Mouse (Mus musculus): ENCODE results near the gene Dyrk3. TPM values are rescaled to one million over a fixed set of nuclear protein-coding genes. Genes with fewer than 3 reads are reported as not detected.

The Dyrk3 gene
- polyA plus RNA-seq, 1 experiment from 2014 or later = 3.4 TPM

DNA sequence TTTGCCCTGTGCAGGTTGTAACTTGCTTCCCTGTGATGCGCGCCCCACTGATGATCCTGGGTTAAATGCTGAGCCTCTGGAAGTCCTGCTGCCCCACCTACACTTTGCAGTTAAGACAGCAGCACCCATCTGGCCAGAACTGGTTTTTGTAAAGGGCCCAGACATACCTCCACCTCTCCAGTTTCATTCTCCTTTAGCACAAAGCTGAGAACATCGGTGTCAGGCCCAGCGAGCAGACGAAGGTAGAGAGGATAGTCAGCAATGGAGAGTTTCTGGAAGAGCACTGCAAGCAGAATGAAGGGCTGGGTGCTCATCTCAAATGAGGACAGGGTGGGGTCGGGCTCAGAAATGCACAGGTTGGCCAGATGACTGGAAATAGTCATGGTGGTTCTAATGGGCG is 42.2 kb upstream of the Dyrk3 start:
- WGBS = 85% methylated on average over 7 of the region's 7 CpGs
- Histone ChIP-seq H3K36me3 (ENCODE audit: control insufficient read depth, insufficient read depth, low read length) (no peaks in the 10 kb centered on the region; the same call in 1 of the 2 replicates), H3K4me1 (ENCODE audit: control insufficient read depth, insufficient read depth, low read length) (peaks cover 14% of the 10 kb centered on the region), H3K4me2 (ENCODE audit: low read depth, low read length) (no peak overlapping the region), H3K4me3 (replicated peaks; ENCODE audit: low read length) (no peak overlapping the region), H3K9me3 (replicated peaks; ENCODE audit: control insufficient read depth, low read length) (no peaks in the 10 kb centered on the region), H3K27me3 (ENCODE audit: control insufficient read depth, insufficient read depth, low read length) (no peaks in the 10 kb centered on the region), H3K9ac (ENCODE audit: low read length) (no peak overlapping the region), H3K27ac (ENCODE audit: low read length) (peak overlapping the region; percentile 76)
- ATAC-seq (ENCODE audit: insufficient read depth, low FRiP score) = no peak

DNA sequence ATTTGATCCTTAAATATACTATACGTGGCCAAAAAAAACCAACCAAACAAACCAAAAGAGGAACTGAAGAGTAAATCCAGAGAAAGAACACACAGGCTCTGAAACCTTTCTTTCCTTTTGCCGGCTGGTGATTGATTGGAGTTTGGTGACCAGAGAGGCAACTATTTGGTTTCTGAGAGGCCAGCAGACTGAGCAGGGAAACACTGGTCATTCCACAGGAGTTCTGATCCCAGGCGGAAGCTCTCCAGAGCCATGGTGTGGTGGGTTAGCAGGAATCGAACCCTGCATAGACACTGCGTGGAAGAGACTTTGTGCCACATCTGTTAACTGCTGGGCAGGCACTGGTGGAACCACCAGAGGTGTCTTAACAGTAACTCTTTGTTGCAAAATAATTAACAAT is 39.9 kb upstream of the Dyrk3 start:
- H3K27ac ChIP-seq (ENCODE audit: low read length) = no peak overlapping the region
- H3K9ac ChIP-seq (ENCODE audit: low read length) = no peak overlapping the region
- no peak overlapping the region for H3K4me2 ChIP-seq (ENCODE audit: low read depth, low read length)
- H3K27me3 ChIP-seq (ENCODE audit: control insufficient read depth, insufficient read depth, low read length) = no peaks in the 10 kb centered on the region
- 74% methylated on average over 5 of the region's 5 CpGs for WGBS
- H3K4me1 ChIP-seq (ENCODE audit: control insufficient read depth, insufficient read depth, low read length) = 0 out of 2 replicates have a peak, but pooled peaks cover 10% of the 10 kb centered on the region
- ATAC-seq (ENCODE audit: insufficient read depth, low FRiP score) = no peak
- peaks cover 4% of the 10 kb centered on the region for H3K36me3 ChIP-seq (ENCODE audit: control insufficient read depth, insufficient read depth, low read length)
- H3K9me3 ChIP-seq (replicated peaks; ENCODE audit: control insufficient read depth, low read length) = no peaks in the 10 kb centered on the region
- H3K4me3 ChIP-seq (replicated peaks; ENCODE audit: low read length) = no peak overlapping the region

DNA sequence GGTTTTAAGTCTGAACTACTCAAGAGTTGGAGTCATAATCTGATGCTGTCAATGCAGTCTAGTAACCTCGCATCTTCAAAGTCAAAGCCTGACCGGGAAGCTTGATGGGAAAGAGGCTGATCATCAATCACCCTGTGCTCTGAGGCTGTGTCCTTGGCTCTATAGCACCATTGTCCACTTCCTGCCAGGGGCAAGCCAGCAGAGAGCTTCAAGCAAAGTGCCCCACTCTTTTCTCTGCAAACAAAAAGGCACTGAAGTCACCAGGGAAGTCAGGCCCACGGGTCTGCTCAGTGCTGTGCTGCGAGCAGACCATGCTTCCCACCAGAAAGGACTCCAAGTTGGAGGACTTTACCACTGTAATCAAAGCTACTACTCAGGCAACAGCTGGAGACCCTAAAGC is 39.1 kb upstream of the Dyrk3 start:
- H3K36me3 ChIP-seq (ENCODE audit: control insufficient read depth, insufficient read depth, low read length) = peaks cover 4% of the 10 kb centered on the region
- ATAC-seq (ENCODE audit: insufficient read depth, low FRiP score) = no peak
- H3K27ac ChIP-seq (ENCODE audit: low read length) = no peak overlapping the region
- H3K4me1 ChIP-seq (ENCODE audit: control insufficient read depth, insufficient read depth, low read length) = 0 out of 2 replicates have a peak, but pooled peaks cover 10% of the 10 kb centered on the region
- WGBS = 67% methylated on average over 4 of the region's 4 CpGs
- H3K9me3 ChIP-seq (replicated peaks; ENCODE audit: control insufficient read depth, low read length) = no peaks in the 10 kb centered on the region
- H3K4me2 ChIP-seq (ENCODE audit: low read depth, low read length) = no peak overlapping the region
- no peaks in the 10 kb centered on the region for H3K27me3 ChIP-seq (ENCODE audit: control insufficient read depth, insufficient read depth, low read length)
- H3K4me3 ChIP-seq (replicated peaks; ENCODE audit: low read length) = no peak overlapping the region
- H3K9ac ChIP-seq (ENCODE audit: low read length) = no peak overlapping the region

DNA sequence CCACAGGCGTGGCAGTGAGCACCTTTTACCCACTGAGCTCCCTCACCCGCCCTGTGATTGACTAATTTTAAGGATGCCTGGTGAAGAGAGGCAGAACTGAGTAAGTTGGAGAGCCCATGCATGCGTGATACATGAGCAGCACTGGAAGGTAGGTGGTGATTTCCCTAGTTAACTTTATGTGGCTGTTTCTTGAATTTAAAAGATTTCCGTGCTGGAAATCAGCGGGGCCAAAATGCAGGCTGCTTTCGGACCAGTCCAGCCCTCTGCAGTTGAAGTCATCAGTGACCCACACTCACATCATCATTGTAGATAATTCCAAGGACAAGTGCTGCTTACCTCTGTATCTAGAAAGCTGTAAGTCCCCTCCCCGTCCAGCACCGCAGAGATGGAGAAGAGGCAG is 37.7 kb upstream of the Dyrk3 start:
- Histone ChIP-seq H3K4me3 (replicated peaks; ENCODE audit: low read length) (no peak overlapping the region), H3K27me3 (ENCODE audit: control insufficient read depth, insufficient read depth, low read length) (no peaks in the 10 kb centered on the region), H3K9ac (ENCODE audit: low read length) (no peak overlapping the region), H3K4me1 (ENCODE audit: control insufficient read depth, insufficient read depth, low read length) (0 out of 2 replicates have a peak, but pooled peaks cover 4% of the 10 kb centered on the region), H3K4me2 (ENCODE audit: low read depth, low read length) (no peak overlapping the region), H3K27ac (ENCODE audit: low read length) (no peak overlapping the region), H3K9me3 (replicated peaks; ENCODE audit: control insufficient read depth, low read length) (no peaks in the 10 kb centered on the region), H3K36me3 (ENCODE audit: control insufficient read depth, insufficient read depth, low read length) (peaks cover 15% of the 10 kb centered on the region)
- ATAC-seq (ENCODE audit: insufficient read depth, low FRiP score) = no peak
- 92% methylated on average over 8 of the region's 8 CpGs for whole genome bisulfite sequencing

DNA sequence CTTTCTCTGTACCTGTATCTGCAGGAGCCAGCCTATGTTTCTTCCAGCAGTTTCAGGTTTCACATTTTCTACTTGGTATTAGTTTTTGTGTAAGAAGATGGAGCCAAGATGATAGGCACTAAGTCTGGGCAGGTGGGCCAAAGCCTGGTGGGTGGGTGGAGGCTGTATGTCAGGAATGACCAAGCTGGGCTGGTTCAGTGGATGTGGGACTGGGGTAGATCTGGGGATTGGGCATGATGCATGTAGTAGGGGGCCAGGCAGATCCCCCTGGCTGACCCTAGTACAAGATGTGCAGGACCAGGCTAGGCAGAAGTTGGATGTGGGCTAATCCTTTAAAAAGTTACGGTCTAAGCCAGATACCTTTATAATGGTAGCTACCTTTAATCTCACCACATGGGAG is 37.0 kb upstream of the Dyrk3 start:
- WGBS = 97% methylated on average over 1 of the region's 1 CpGs
- Histone ChIP-seq H3K9ac (ENCODE audit: low read length) (no peak overlapping the region), H3K4me2 (ENCODE audit: low read depth, low read length) (no peak overlapping the region), H3K4me3 (replicated peaks; ENCODE audit: low read length) (no peak overlapping the region), H3K27ac (ENCODE audit: low read length) (no peak overlapping the region), H3K4me1 (ENCODE audit: control insufficient read depth, insufficient read depth, low read length) (0 out of 2 replicates have a peak, but pooled peaks cover 4% of the 10 kb centered on the region), H3K9me3 (replicated peaks; ENCODE audit: control insufficient read depth, low read length) (no peaks in the 10 kb centered on the region), H3K36me3 (ENCODE audit: control insufficient read depth, insufficient read depth, low read length) (peaks cover 15% of the 10 kb centered on the region), H3K27me3 (ENCODE audit: control insufficient read depth, insufficient read depth, low read length) (no peaks in the 10 kb centered on the region)
- ATAC-seq (ENCODE audit: insufficient read depth, low FRiP score) = no peak

DNA sequence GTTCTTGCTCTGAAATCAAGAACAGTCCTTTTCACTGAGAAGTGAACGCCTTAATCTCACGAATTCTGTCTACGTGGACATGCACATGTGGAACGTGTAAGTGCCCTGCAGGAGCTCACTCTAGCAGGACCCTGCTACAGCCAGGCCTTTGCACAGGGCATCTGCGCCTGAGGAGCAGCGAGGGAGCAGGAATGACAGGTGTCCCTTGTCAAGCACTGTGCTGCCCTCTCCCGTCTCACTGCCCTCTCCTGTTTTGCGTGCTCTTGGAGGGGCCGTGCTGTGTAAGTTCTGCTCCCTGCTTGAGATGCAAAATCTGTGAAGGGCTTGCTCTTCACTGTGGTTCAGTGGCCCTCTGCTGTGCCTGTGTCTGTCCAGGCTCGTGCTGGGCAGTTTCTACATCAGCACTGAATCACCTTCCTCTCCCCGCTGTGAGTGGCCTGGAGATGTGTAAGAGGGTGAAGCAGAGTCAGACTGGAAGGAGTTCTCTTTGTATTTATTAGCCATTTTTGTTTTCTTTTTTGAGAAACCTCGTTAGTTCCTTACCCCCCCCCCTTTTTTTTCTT is 36.2 kb upstream of the Dyrk3 start:
- no peak overlapping the region for H3K27ac ChIP-seq (ENCODE audit: low read length)
- H3K4me1 ChIP-seq (ENCODE audit: control insufficient read depth, insufficient read depth, low read length) = 0 out of 2 replicates have a peak, but pooled peaks cover 4% of the 10 kb centered on the region
- ATAC-seq (ENCODE audit: insufficient read depth, low FRiP score) = no peak
- H3K4me2 ChIP-seq (ENCODE audit: low read depth, low read length) = no peak overlapping the region
- H3K9ac ChIP-seq (ENCODE audit: low read length) = no peak overlapping the region
- H3K27me3 ChIP-seq (ENCODE audit: control insufficient read depth, insufficient read depth, low read length) = no peaks in the 10 kb centered on the region
- peaks cover 15% of the 10 kb centered on the region for H3K36me3 ChIP-seq (ENCODE audit: control insufficient read depth, insufficient read depth, low read length)
- no peak overlapping the region for H3K4me3 ChIP-seq (replicated peaks; ENCODE audit: low read length)
- 66% methylated on average over 12 of the region's 12 CpGs for WGBS
- H3K9me3 ChIP-seq (replicated peaks; ENCODE audit: control insufficient read depth, low read length) = no peaks in the 10 kb centered on the region

DNA sequence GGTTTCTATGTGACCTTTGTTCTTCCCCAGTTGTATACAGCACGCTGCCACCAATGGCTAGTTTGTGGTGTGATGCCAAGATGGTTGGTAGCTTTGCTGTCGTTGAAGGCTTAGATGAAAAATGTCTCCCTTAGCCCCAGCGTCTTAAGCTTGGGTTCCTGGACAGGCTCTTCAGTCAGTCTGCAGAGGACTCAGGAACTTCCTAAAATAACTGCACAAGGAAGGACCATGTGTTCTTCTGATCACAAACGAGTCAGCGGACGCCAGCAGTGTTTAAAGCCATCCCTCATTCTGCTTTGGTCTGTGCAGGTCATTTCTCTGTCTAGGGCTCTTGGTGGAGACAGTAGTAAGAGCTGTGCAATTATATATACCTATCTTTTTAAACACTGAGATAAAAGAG is 35.7 kb upstream of the Dyrk3 start:
- Histone ChIP-seq H3K36me3 (ENCODE audit: control insufficient read depth, insufficient read depth, low read length) (peaks cover 15% of the 10 kb centered on the region), H3K9ac (ENCODE audit: low read length) (no peak overlapping the region), H3K4me2 (ENCODE audit: low read depth, low read length) (no peak overlapping the region), H3K4me3 (replicated peaks; ENCODE audit: low read length) (no peak overlapping the region), H3K27me3 (ENCODE audit: control insufficient read depth, insufficient read depth, low read length) (no peaks in the 10 kb centered on the region), H3K4me1 (ENCODE audit: control insufficient read depth, insufficient read depth, low read length) (0 out of 2 replicates have a peak, but pooled peaks cover 4% of the 10 kb centered on the region), H3K9me3 (replicated peaks; ENCODE audit: control insufficient read depth, low read length) (no peaks in the 10 kb centered on the region), H3K27ac (ENCODE audit: low read length) (no peak overlapping the region)
- no peak for ATAC-seq (ENCODE audit: insufficient read depth, low FRiP score)
- WGBS = 53% methylated on average over 6 of the region's 6 CpGs

DNA sequence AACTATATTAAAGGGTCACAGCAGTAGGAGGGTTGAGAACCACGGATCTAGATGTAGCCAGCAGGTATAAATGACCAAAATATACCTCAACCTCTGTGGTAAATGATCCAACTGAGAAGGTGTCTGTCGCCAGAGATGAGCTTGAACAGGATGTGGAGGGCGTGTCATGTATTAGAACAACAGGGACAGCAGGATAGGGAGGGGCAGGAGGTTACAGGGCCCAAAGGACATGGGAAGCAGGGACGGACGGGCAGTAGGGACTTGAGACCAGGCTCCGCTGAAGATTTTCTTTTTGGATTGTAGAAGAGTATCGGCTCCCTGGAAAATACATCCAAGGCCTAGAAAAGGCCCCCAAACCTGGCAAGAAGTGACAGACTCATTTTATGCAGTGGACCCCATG is 34.9 kb upstream of the Dyrk3 start:
- H3K27me3 ChIP-seq (ENCODE audit: control insufficient read depth, insufficient read depth, low read length) = no peaks in the 10 kb centered on the region
- H3K4me1 ChIP-seq (ENCODE audit: control insufficient read depth, insufficient read depth, low read length) = 0 out of 2 replicates have a peak, but pooled peaks cover 4% of the 10 kb centered on the region
- no peak overlapping the region for H3K27ac ChIP-seq (ENCODE audit: low read length)
- no peaks in the 10 kb centered on the region for H3K9me3 ChIP-seq (replicated peaks; ENCODE audit: control insufficient read depth, low read length)
- H3K36me3 ChIP-seq (ENCODE audit: control insufficient read depth, insufficient read depth, low read length) = peaks cover 19% of the 10 kb centered on the region
- no peak overlapping the region for H3K4me2 ChIP-seq (ENCODE audit: low read depth, low read length)
- no peak overlapping the region for H3K4me3 ChIP-seq (replicated peaks; ENCODE audit: low read length)
- ATAC-seq (ENCODE audit: insufficient read depth, low FRiP score) = no peak
- WGBS = 90% methylated on average over 7 of the region's 7 CpGs
- no peak overlapping the region for H3K9ac ChIP-seq (ENCODE audit: low read length)

DNA sequence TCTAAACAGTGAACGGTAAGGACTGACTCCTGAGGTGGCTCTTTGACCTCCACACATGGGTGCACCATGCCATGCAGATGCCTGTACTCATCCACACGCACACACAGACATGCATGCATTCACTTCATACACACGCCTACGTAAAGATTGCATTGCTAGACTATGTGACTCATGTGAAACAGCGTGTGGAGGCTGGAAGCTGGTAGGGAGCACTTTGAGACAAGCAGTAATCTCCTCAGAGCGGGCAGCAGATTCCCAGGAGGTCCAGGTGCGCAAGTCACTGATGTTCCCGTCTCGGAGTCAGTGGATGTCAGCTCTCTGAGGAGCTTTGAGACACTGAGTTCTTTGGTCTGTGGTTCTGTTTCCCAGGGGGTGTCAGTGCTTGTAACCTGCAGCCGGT is 29.5 kb upstream of the Dyrk3 start:
- Histone ChIP-seq H3K27me3 (ENCODE audit: control insufficient read depth, insufficient read depth, low read length) (no peaks in the 10 kb centered on the region), H3K4me3 (replicated peaks; ENCODE audit: low read length) (no peak overlapping the region), H3K27ac (ENCODE audit: low read length) (no peak overlapping the region), H3K4me2 (ENCODE audit: low read depth, low read length) (no peak overlapping the region), H3K9ac (ENCODE audit: low read length) (no peak overlapping the region), H3K9me3 (replicated peaks; ENCODE audit: control insufficient read depth, low read length) (no peaks in the 10 kb centered on the region), H3K4me1 (ENCODE audit: control insufficient read depth, insufficient read depth, low read length) (no peaks in the 10 kb centered on the region), H3K36me3 (ENCODE audit: control insufficient read depth, insufficient read depth, low read length) (peaks cover 46% of the 10 kb centered on the region)
- WGBS = 93% methylated on average over 10 of the region's 10 CpGs
- ATAC-seq (ENCODE audit: insufficient read depth, low FRiP score) = no peak

All from stomach, embryonic 16.5 days (tissue).